Mouse (Mus musculus): ENCODE results near the gene Fbxw11.
A peak's percentile ranks its signal among the peaks of the same experiment; 100 is the strongest.

Gene Fbxw11

GRCm38 (mm10) chr11:32752595-32752885 lies 110.0 kb downstream of the Fbxw11 start:
- no peak for DNase-seq (ENCODE audit: low read depth)

GRCm38 (mm10) chr11:32753358-32753757 lies 110.8 kb downstream of the Fbxw11 start:
- no peak for DNase-seq (ENCODE audit: low read depth)

GRCm38 (mm10) chr11:32762773-32763172 lies 120.2 kb downstream of the Fbxw11 start:
- DNase-seq (ENCODE audit: low read depth): no peak

- DNase-seq (ENCODE audit: low read depth): no peak
Measured at GRCm38 (mm10) chr11:32767496-32768230, 125.1 kb downstream of the Fbxw11 start.

- peak; percentile 71 for DNase-seq (ENCODE audit: low read depth)
Measured at GRCm38 (mm10) chr11:32768642-32769343, 126.3 kb downstream of the Fbxw11 start.

- DNase-seq (ENCODE audit: low read depth): no peak
Measured at GRCm38 (mm10) chr11:32780747-32781536, 138.4 kb downstream of the Fbxw11 start.

- DNase-seq (ENCODE audit: low read depth): no peak
Measured at GRCm38 (mm10) chr11:32781633-32782404, 139.3 kb downstream of the Fbxw11 start.

GRCm38 (mm10) chr11:32782724-32783123 lies 140.2 kb downstream of the Fbxw11 start:
- DNase-seq (ENCODE audit: low read depth): no peak

- DNase-seq (ENCODE audit: low read depth): no peak
Measured at GRCm38 (mm10) chr11:32785591-32786147, 143.1 kb downstream of the Fbxw11 start.

- DNase-seq (ENCODE audit: low read depth): no peak
Measured at GRCm38 (mm10) chr11:32786201-32786600, 143.7 kb downstream of the Fbxw11 start.

GRCm38 (mm10) chr11:32794759-32795445 lies 152.4 kb downstream of the Fbxw11 start:
- DNase-seq (ENCODE audit: low read depth): no peak
